Mouse (Mus musculus) adrenal gland, postnatal 4 days (tissue): ENCODE measurements around the gene Rrad. TPM values are rescaled to one million over a fixed set of nuclear protein-coding genes. Genes with fewer than 3 reads are reported as not detected.
"Not testable (repeated sequence)": the region's sequence is repeated elsewhere in the genome, so short reads cannot be mapped to it uniquely, and the experiment has no call there.

Source experiments
- DNase-seq, 2 experiments: peaks; one replicate each; pipeline ENCODE4 v3.0.0; 2021 to 2022; ENCODE audit warnings: low spot score in 2 of 2, mixed read lengths in 2 of 2
- long read RNA-seq, 2 experiments: library from polyadenylated mRNA; stranded (forward); transcript quantifications; one replicate each; pipeline ENCODE4 v2.0.0; 2021
- total RNA-seq, 2 experiments: library from RNA; stranded (reverse); gene quantifications; 2 replicates each; pipeline ENCODE4 v1.2.3; 2021

The Rrad gene
- total RNA-seq: 1 to 10 TPM; 6.0 to 6.7 TPM
- long read RNA-seq, experiment 1, partial matches to known transcripts: 2 of 6 reads
- long read RNA-seq, experiment 1, other reads (novel, unspliced or antisense): 2 of 6 reads
- long read RNA-seq, experiment 2, partial matches to known transcripts: 1 of 6 reads
- long read RNA-seq, experiment 2, other reads (novel, unspliced or antisense): 1 of 6 reads

- no peak for DNase-seq
Measured at GRCm38 (mm10) chr8:104630981-104631663, at the start of gene Rrad. TSS of gene Rrad (minus strand) at chr8:104631327.

- no peak for DNase-seq
Measured at GRCm38 (mm10) chr8:104655614-104656013, 24.5 kb upstream of the Rrad start.

- DNase-seq: no peak
Measured at GRCm38 (mm10) chr8:104654984-104655383, 23.9 kb upstream of the Rrad start.

GRCm38 (mm10) chr8:104644187-104644586 lies 13.1 kb upstream of the Rrad start:
- DNase-seq: not testable (repeated sequence)

- no peak for DNase-seq
Measured at GRCm38 (mm10) chr8:104642324-104642654, 11.2 kb upstream of the Rrad start.

- peak; percentile 67 to 76 for DNase-seq
Measured at GRCm38 (mm10) chr8:104641426-104642323, 10.5 kb upstream of the Rrad start, which contains the start of gene Ciao2b. TSS of gene Ciao2b (minus strand) at chr8:104641965.

- DNase-seq: peak in 1 of 2 experiments; percentile 2
Measured at GRCm38 (mm10) chr8:104640831-104641370, 9.8 kb upstream of the Rrad start.

GRCm38 (mm10) chr8:104640241-104640640 lies 9.1 kb upstream of the Rrad start:
- DNase-seq: no peak

GRCm38 (mm10) chr8:104638010-104638409 lies 6.9 kb upstream of the Rrad start:
- no peak for DNase-seq

GRCm38 (mm10) chr8:104635004-104635710 lies 4.0 kb upstream of the Rrad start:
- no peak for DNase-seq

- DNase-seq: no peak
Measured at GRCm38 (mm10) chr8:104633156-104633744, 2.1 kb upstream of the Rrad start.

- no peak for DNase-seq
Measured at GRCm38 (mm10) chr8:104632486-104632885, 1.4 kb upstream of the Rrad start.

GRCm38 (mm10) chr8:104631975-104632374 lies 848 bp upstream of the Rrad start:
- no peak for DNase-seq

- no peak for DNase-seq
Measured at GRCm38 (mm10) chr8:104630574-104630973, 553 bp downstream of the Rrad start.

- no peak for DNase-seq
Measured at GRCm38 (mm10) chr8:104630111-104630479, 1.0 kb downstream of the Rrad start.

- DNase-seq: no peak
Measured at GRCm38 (mm10) chr8:104629306-104630110, 1.6 kb downstream of the Rrad start.

GRCm38 (mm10) chr8:104628402-104628801 lies 2.7 kb downstream of the Rrad start:
- no peak for DNase-seq

GRCm38 (mm10) chr8:104627065-104627740 lies 3.9 kb downstream of the Rrad start:
- no peak for DNase-seq

GRCm38 (mm10) chr8:104624161-104624560 lies 7.0 kb downstream of the Rrad start, which contains the start of gene Cdh16:
TSS of gene Cdh16 (minus strand) at chr8:104624396.
- DNase-seq: no peak
